In the genomic region with DNA sequence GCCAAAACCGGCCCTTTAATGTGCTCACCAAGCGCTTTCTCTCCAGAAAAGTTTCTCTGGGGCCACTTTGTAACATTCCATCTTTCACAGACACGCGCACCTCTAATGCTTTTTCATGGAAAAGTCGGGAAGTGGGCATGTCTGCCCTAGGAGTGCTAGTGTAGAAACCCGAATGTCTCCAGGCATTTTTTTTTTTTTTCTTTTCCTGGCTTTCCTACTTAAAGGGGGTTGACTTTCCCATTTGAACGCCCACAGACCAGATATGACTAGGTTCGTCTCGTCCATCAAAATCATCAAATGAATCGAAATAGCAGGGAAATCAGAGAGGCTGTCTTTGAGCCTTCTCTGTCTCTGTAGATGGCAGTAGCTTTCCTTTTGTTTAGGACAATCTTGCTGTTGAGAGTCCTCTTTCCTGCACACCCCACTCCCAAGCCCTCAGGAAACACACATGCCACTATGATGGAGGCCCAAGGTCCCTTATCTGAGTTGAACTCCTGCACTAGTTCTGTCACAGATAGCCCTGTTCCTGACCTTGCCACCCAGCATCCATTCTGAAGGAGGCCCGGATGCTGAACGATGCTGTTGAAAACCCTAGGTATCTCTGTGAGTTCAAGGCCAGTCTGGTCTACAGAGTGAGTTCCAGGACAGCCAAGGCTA, we compare ENCODE assay signal across 8 mouse cellular contexts. TPM values are rescaled to one million over a fixed set of nuclear protein-coding genes. Genes with fewer than 3 reads are reported as not detected.
DNase-seq lines count a peak whose midpoint lies in the region; ATAC-seq and TF ChIP-seq lines count a peak whose summit lies in the region.

No protein-coding gene starts in this region.

- H3K4me2 ChIP-seq in embryonic facial prominence, embryonic 13.5 days = peak overlapping the region; percentile 81
- peak overlapping the region; percentile 65 for H3K4me2 ChIP-seq in hindbrain, embryonic 11.5 days (replicated peaks; ENCODE audit: low read depth, low read length)
- peak overlapping the region; percentile 79 for H3K4me2 ChIP-seq in lung, embryonic 15.5 days

- peak overlapping the region; percentile 57 for H3K9ac ChIP-seq in ES-Bruce4 (ENCODE audit: low read depth, poor library complexity, severe bottlenecking)
- H3K9ac ChIP-seq in embryonic facial prominence, embryonic 13.5 days = peak overlapping the region; percentile 71
- H3K9ac ChIP-seq in hindbrain, embryonic 11.5 days (ENCODE audit: low read depth, low read length) = peak overlapping the region; percentile 68
- peak overlapping the region; percentile 46 for H3K9ac ChIP-seq in lung, embryonic 15.5 days

- peaks cover 1% of the 10 kb centered on the region for H3K4me1 ChIP-seq in ES-Bruce4 (ENCODE audit: control insufficient read depth, insufficient read depth, low read length)
- H3K4me1 ChIP-seq in embryonic facial prominence, embryonic 13.5 days = peaks cover 20% of the 10 kb centered on the region
- 0 out of 2 replicates have a peak, but pooled peaks cover 5% of the 10 kb centered on the region for H3K4me1 ChIP-seq in hindbrain, embryonic 11.5 days (replicated peaks; ENCODE audit: control insufficient read depth, insufficient read depth, low read length)
- H3K4me1 ChIP-seq in lung, embryonic 15.5 days = peaks cover 20% of the 10 kb centered on the region

- no peak for TF ChIP-seq EP300 in ES-Bruce4 (IDR thresholded peaks at IDR 0.05; ENCODE audit: insufficient read depth, low read depth, low read length)

- no peak for TF ChIP-seq CTCF in ES-Bruce4 (IDR thresholded peaks at IDR 0.05; ENCODE audit: low read depth, low read length)

- no peak for ATAC-seq in embryonic facial prominence, embryonic 13.5 days (ENCODE audit: insufficient number of reproducible peaks, insufficient read depth, low FRiP score, low TSS enrichment, low read depth)
- ATAC-seq in hindbrain, embryonic 11.5 days (ENCODE audit: low FRiP score) = no peak
- ATAC-seq in lung, embryonic 15.5 days (ENCODE audit: borderline replicate concordance, extremely low read depth, low FRiP score, low TSS enrichment) = no peak
- ATAC-seq in activated CD4-positive, CD25-positive, alpha-beta regulatory T cell, adult 4 months = no peak

- peak overlapping the region; percentile 62 for H3K4me3 ChIP-seq in ES-Bruce4 (ENCODE audit: low read depth, low read length)
- peak overlapping the region; percentile 98 for H3K4me3 ChIP-seq in embryonic facial prominence, embryonic 13.5 days
- H3K4me3 ChIP-seq in hindbrain, embryonic 11.5 days (ENCODE audit: low read depth, low read length) = peak overlapping the region; percentile 97
- H3K4me3 ChIP-seq in lung, embryonic 15.5 days = peak overlapping the region; percentile 78

- H3K27ac ChIP-seq in ES-Bruce4 (ENCODE audit: insufficient read depth, low read length) = peak overlapping the region; percentile 74
- H3K27ac ChIP-seq in embryonic facial prominence, embryonic 13.5 days = peak overlapping the region; percentile 98
- peak overlapping the region; percentile 94 for H3K27ac ChIP-seq in hindbrain, embryonic 11.5 days (ENCODE audit: low read depth, low read length)
- peak overlapping the region; percentile 100 for H3K27ac ChIP-seq in lung, embryonic 15.5 days

- WGBS in embryonic facial prominence, embryonic 13.5 days = 17% methylated on average over 12 of the region's 12 CpGs
- WGBS in hindbrain, embryonic 11.5 days = 23% methylated on average over 12 of the region's 12 CpGs
- WGBS in lung, embryonic 15.5 days = 6% methylated on average over 12 of the region's 12 CpGs

- peak; percentile 42 to 75 for DNase-seq in adrenal gland, adult (ENCODE audit: inconsistent age in 2 of 2, low spot score in 1 of 2)
- no peak for DNase-seq in adrenal gland, postnatal 4 days (ENCODE audit: low spot score in 2 of 2)
- DNase-seq in hindbrain, embryonic 11.5 days (ENCODE audit: low spot score) = peak; percentile 41
- peak; percentile 42 to 45 for DNase-seq in spleen, postnatal 10 days (ENCODE audit: low spot score in 2 of 2)

- H3K36me3 ChIP-seq in ES-Bruce4 (ENCODE audit: control insufficient read depth, insufficient read depth, low read length, poor library complexity, severe bottlenecking) = peaks cover 3% of the 10 kb centered on the region; the same call in 1 of the 2 replicates
- peaks cover 16% of the 10 kb centered on the region; the same call in 1 of the 2 replicates for H3K36me3 ChIP-seq in embryonic facial prominence, embryonic 13.5 days
- no peaks in the 10 kb centered on the region for H3K36me3 ChIP-seq in hindbrain, embryonic 11.5 days (ENCODE audit: control insufficient read depth, insufficient read depth, low read length)
- peaks cover 6% of the 10 kb centered on the region; the same call in 1 of the 2 replicates for H3K36me3 ChIP-seq in lung, embryonic 15.5 days

- no peak for TF ChIP-seq POLR2A in ES-Bruce4 (IDR thresholded peaks at IDR 0.05; ENCODE audit: insufficient read depth, low read length)

- H3K27me3 ChIP-seq in ES-Bruce4 (ENCODE audit: control insufficient read depth, insufficient read depth, low read length, poor library complexity, severe bottlenecking) = no peaks in the 10 kb centered on the region
- no peaks in the 10 kb centered on the region for H3K27me3 ChIP-seq in embryonic facial prominence, embryonic 13.5 days
- H3K27me3 ChIP-seq in hindbrain, embryonic 11.5 days (ENCODE audit: control insufficient read depth, insufficient read depth, low read length) = no peaks in the 10 kb centered on the region
- H3K27me3 ChIP-seq in lung, embryonic 15.5 days = no peaks in the 10 kb centered on the region

- no peaks in the 10 kb centered on the region for H3K9me3 ChIP-seq in ES-Bruce4 (replicated peaks; ENCODE audit: control insufficient read depth, insufficient read depth, low read length, poor library complexity, severe bottlenecking)
- no peaks in the 10 kb centered on the region for H3K9me3 ChIP-seq in embryonic facial prominence, embryonic 13.5 days
- no peaks in the 10 kb centered on the region for H3K9me3 ChIP-seq in hindbrain, embryonic 11.5 days (ENCODE audit: control insufficient read depth, low read length)
- H3K9me3 ChIP-seq in lung, embryonic 15.5 days = no peaks in the 10 kb centered on the region

RNA-seq across cellular contexts. Expression of gene Srrm1, which starts 0.8 kb away (rescaled TPM):
- total RNA-seq in adrenal gland, postnatal 4 days (2021) = 100 to 1,000 TPM; 197 to 232 TPM
- polyA plus RNA-seq in ES-Bruce4 (2011; ENCODE audit: insufficient read depth, insufficient read length, low read depth, missing spikeins) = 410 and 411 TPM in 2 replicates
- polyA plus RNA-seq in embryonic facial prominence, embryonic 13.5 days (2015; fragmentation: Nextera tagmentation; extraction: Ambion mirVana) = 300 and 316 TPM in 2 replicates
- 220 and 289 TPM in 2 replicates for polyA plus RNA-seq in hindbrain, embryonic 11.5 days (2014; fragmentation: Nextera tagmentation; extraction: Ambion mirVana)
- polyA plus RNA-seq in lung, embryonic 15.5 days (2015; fragmentation: Nextera tagmentation; extraction: Ambion mirVana) = 199 and 209 TPM in 2 replicates
- polyA plus RNA-seq in activated CD4-positive, CD25-positive, alpha-beta regulatory T cell, adult 4 months (2017; shearing (Covaris generic)) = 100 to 1,000 TPM; 205 to 216 TPM

RNA-seq across cellular contexts. Expression of gene Ncmap, which starts 44.1 kb away (rescaled TPM):
- 1 to 10 TPM in 1 of 2 experiments, under 1 TPM in 1; 0.93 to 1.2 TPM for total RNA-seq in adrenal gland, postnatal 4 days (2021)
- 2.3 TPM in 2 replicates for polyA plus RNA-seq in ES-Bruce4 (2011; ENCODE audit: insufficient read depth, insufficient read length, low read depth, missing spikeins)
- 6.0 and 7.0 TPM in 2 replicates for polyA plus RNA-seq in embryonic facial prominence, embryonic 13.5 days (2015; fragmentation: Nextera tagmentation; extraction: Ambion mirVana)
- polyA plus RNA-seq in hindbrain, embryonic 11.5 days (2014; fragmentation: Nextera tagmentation; extraction: Ambion mirVana) = 0.75 TPM in 1 of 2 replicates, not detected in the other
- 5.6 and 7.0 TPM in 2 replicates for polyA plus RNA-seq in lung, embryonic 15.5 days (2015; fragmentation: Nextera tagmentation; extraction: Ambion mirVana)
- polyA plus RNA-seq in activated CD4-positive, CD25-positive, alpha-beta regulatory T cell, adult 4 months (2017; shearing (Covaris generic)) = 10 to 100 TPM; 22.3 to 52.3 TPM

Comparison
In these comparisons a context has a peak if more than half of its experiments do, and no peak if none do; other contexts are left out.
1. DNase-seq: peak in adrenal gland, adult (2 of 2), hindbrain, embryonic 11.5 days (single experiment) and spleen, postnatal 10 days (2 of 2); none in adrenal gland, postnatal 4 days (0 of 2).
2. Peak in every context shown above with its lines, with median percentiles within 50 percentile points of each other: H3K27ac ChIP-seq, H3K4me3 ChIP-seq, H3K9ac ChIP-seq and H3K4me2 ChIP-seq.